Mouse (Mus musculus) left cerebral cortex, adult 2 months (tissue): ENCODE measurements around the gene Fam83f. TPM values are rescaled to one million over a fixed set of nuclear protein-coding genes. Genes with fewer than 3 reads are reported as not detected.

Experiments used
- DNase-seq, 2 experiments: peaks; one replicate each; pipeline ENCODE4 v3.0.0; 2021 to 2022; ENCODE audit warnings: low spot score in 2 of 2, mixed read lengths in 1 of 2; ENCODE audit errors: extremely low spot score in 1 of 2
- H3K27ac ChIP-seq: fragments of 200-600 bp; 2 replicates; pipeline ENCODE4 v1.8.1; 2022
- H3K4me3 ChIP-seq: fragments of 200-600 bp; 2 replicates; pipeline ENCODE4 v1.8.1; 2022
- CTCF ChIP-seq: fragments of 200-600 bp; IDR thresholded peaks from 2 replicates; pipeline ENCODE4 v1.8.1; 2022; ENCODE audit warnings: antibody characterized with exemption, mild to moderate bottlenecking, moderate library complexity
- intact Hi-C: fragments of 180-260 bp; cut with DNase I; formaldehyde crosslinking; loops from one replicate; pipeline ENCODE4 v1.15.1; 2025
- total RNA-seq, 2 experiments: library from RNA; stranded (reverse); gene quantifications; 2 replicates each; pipeline ENCODE4 v1.2.3; 2021

The Fam83f gene
- total RNA-seq, 2 experiments from 2014 or later = 0.26 to 0.54 TPM

GRCm38 (mm10) chr15:80710608-80711363 is 39.1 kb downstream of the Fam83f start, which contains the start of gene Tnrc6b:
Tnrc6b (plus strand) TSS chr15:80711313.
- peak; percentile 98 for DNase-seq
- intact Hi-C loops = loop anchor here (2.0 kb wide), 1 partner anchor 88 kb away; no protein-coding TSS in a partner anchor
- no peak for TF ChIP-seq CTCF
- peak within 1 kb of the TSS; percentile 100 for H3K27ac ChIP-seq
- peak within 1 kb of the TSS; percentile 100 for H3K4me3 ChIP-seq

DNA sequence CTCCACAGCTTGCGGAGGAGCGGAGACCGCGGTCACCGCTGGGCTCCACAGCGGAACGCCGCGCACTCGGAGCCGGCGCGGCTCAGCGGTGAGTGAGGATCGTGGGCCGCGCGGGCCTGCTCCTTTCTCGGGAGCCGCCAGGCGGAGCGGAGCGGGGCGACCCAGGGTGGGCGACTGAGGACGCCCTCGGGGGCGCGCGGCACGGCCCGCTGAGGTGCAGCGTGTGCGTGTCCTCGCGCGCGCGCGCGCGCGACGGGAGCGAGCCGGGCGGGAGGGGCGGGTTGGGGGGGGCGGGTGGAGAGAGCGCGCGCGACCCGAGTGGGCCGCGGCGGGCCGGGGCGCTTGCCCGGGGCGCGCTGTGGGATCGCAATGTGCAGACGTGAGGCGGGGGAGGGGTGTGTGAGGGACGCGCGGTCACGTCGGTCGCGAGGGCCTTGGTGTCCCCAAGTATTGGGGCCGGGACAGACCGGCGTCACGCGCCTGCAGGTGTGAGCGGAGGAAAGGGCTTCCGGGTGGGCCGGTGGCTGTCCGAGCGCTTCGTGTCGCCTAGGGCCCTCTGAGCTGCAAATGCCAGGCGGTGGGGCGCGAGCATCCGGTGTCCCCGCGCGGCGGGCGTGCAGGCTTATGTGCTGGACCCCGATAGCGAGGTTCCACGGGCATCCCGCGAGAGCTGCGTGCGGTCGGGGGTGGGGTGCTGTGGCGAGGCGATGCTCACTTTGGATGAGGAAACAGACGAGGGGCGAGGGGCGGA is 39.9 kb downstream of the Fam83f start:
- peak overlapping the region; percentile 100 for H3K4me3 ChIP-seq
- peak; percentile 57 to 63 for DNase-seq
- H3K27ac ChIP-seq = peak overlapping the region; percentile 100
- intact Hi-C loops = loop anchor here (2.0 kb wide), 1 partner anchor 87 kb away; no protein-coding TSS in a partner anchor
- TF ChIP-seq CTCF = no peak; the same call in 1 of the 2 replicates

DNA sequence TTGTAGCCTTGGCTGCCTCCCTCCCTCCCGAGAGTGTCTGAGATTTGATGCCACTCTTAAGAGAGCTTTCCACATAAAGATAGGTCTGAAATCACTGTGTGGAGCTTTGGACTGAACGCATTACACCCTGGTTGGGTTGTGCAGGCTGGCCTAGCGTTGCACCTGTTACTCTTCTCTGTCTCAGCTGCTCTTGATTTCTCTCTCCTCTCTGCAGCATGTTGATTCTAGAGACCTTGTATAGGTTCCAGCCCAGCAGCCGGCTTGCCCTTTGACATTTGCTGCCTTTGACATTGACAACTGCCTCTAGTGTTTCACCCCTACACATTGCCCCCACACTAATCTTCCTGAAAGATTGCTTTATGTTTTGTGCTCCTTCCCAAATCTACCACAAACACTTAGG is 42.7 kb downstream of the Fam83f start:
- no peak for TF ChIP-seq CTCF
- intact Hi-C loops = no loop called here
- Histone ChIP-seq H3K27ac (no peak overlapping the region), H3K4me3 (no peak overlapping the region)
- no peak for DNase-seq

DNA sequence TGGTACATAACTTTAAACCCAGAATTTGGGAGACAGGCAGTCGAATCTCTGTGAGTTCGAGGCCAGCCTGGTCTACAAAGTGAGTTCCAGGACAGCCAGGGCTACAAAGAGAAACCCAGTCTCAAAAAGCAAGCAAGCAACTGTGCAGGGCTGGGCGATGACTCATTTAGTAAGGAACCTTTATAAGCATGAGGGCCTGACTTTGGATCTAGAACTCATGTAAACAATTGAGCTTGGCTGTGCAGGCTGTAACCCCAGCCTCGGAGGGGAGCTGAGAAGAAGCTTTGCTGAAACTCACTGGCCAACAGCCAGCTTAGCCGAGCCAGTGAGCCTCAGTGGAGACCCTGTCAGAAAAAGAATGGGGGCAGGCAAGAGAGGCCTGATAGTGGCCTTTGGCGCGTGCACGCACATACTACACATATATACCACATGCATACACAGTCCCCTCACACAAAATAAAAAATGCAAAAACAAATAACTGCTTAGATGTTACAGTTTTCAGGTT is 45.0 kb downstream of the Fam83f start:
- intact Hi-C loops = no loop called here
- TF ChIP-seq CTCF = no peak
- no peak overlapping the region for H3K27ac ChIP-seq
- DNase-seq = no peak
- no peak overlapping the region for H3K4me3 ChIP-seq

GRCm38 (mm10) chr15:80717431-80717830 is 45.8 kb downstream of the Fam83f start:
- DNase-seq = no peak
- intact Hi-C loops = no loop called here
- no peak overlapping the region for H3K27ac ChIP-seq
- H3K4me3 ChIP-seq = no peak overlapping the region
- no peak for TF ChIP-seq CTCF

DNA sequence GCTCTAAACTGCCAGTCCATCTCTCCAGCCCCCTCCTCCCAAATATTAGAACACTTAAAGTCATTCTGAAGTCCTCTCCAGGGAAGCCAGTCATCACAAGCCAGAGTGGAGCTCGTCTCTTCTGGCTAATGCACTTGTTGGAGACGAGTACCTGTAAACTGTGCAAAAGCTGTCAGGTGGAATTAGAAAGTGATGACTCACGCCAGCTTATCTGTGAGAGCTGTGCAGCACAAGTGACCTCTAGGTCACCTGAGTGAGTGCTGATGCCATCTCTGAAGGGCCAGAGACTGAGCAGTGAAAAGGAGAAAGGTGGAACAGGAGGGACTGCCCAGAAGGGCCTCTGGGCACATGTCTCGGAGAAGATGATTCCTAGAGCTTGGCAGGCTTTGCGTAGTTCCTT is 48.6 kb downstream of the Fam83f start:
- intact Hi-C loops = no loop called here
- TF ChIP-seq CTCF = no peak
- no peak for DNase-seq
- H3K27ac ChIP-seq = no peak overlapping the region
- H3K4me3 ChIP-seq = no peak overlapping the region

DNA sequence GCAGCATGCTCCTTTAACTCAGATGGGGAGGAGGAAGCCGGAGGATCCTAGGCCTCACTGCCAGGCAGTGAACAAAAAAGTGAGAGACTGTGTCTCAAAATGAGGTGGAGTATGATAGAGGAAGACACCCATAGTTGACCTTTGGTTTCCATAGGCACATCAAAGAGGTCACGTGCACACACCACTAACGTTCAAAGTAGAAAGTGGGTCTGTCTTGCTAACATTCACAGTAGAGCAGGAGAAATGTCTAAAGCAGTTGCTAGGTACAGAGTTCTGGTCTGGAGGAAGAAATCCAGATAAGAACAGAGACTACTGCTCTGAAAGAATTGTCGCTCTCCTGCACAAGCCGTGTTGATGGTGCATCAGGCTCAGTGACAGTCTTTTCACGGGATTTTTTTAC is 50.2 kb downstream of the Fam83f start:
- DNase-seq = no peak
- no peak overlapping the region for H3K4me3 ChIP-seq
- no peak for TF ChIP-seq CTCF
- intact Hi-C loops = no loop called here
- H3K27ac ChIP-seq = no peak overlapping the region

DNA sequence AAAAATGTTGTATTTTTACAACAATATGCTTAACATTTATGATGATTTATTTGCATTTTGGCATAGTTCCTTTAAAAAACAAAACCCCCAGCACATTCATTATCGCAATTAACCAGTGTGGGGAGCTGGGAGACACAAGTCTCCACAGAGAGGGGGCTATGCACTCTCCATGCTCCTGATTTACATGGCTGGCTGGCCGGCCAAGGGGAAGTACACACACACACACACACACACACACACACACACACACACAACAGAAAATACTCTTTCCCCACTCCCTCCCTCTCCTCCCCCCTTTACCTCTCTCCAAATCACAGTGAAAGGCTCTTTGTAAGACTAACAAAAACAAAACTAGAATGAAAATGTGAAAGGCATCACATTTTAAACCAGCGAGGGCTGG is 50.7 kb downstream of the Fam83f start:
- intact Hi-C loops = no loop called here
- no peak overlapping the region for H3K4me3 ChIP-seq
- H3K27ac ChIP-seq = no peak overlapping the region
- DNase-seq = no peak
- no peak for TF ChIP-seq CTCF

DNA sequence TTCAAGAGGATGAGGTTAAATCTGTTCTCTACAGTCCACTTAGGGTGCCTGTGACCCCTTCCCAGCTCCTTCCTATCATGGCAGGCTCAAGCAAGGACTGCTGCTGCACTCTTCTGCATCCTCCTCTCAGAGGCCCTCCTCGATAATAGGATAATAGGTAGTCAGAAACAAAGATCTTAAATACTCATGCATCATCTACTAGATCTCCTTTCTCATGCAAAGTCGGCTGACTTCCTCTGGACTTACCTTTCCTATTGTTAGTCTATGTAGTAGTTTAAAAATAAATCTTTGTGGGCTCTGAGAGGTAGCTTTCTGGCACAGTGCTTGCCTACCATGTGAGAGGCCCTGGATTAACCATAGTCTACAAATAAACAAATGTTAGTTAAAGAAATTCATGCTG is 57.8 kb downstream of the Fam83f start:
- DNase-seq = no peak
- TF ChIP-seq CTCF = no peak
- no peak overlapping the region for H3K4me3 ChIP-seq
- intact Hi-C loops = no loop called here
- no peak overlapping the region for H3K27ac ChIP-seq

DNA sequence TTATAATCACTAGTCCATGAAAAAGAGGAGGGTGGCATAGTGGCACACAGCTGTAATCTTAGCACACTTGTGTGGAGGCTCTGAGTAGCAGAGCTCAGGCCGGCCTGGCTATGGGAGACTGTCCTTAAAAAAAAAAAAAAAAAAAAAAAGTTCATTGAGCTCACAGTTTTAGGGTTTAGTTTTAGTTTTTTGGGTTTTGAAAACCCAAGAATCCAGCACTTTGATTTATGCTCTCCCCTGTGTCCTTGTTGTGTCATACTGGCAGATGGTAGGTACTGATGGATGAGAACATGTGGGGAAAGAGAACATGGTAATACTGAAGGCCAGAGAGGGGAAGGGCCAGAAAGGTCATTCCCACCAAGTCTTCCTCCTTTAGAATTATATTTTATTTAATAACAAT is 59.4 kb downstream of the Fam83f start:
- no peak overlapping the region for H3K27ac ChIP-seq
- TF ChIP-seq CTCF = no peak
- intact Hi-C loops = no loop called here
- H3K4me3 ChIP-seq = no peak overlapping the region
- no peak for DNase-seq

GRCm38 (mm10) chr15:80731511-80731910 is 59.9 kb downstream of the Fam83f start:
- H3K27ac ChIP-seq = no peak overlapping the region
- no peak overlapping the region for H3K4me3 ChIP-seq
- no peak for DNase-seq
- intact Hi-C loops = no loop called here
- TF ChIP-seq CTCF = no peak

DNA sequence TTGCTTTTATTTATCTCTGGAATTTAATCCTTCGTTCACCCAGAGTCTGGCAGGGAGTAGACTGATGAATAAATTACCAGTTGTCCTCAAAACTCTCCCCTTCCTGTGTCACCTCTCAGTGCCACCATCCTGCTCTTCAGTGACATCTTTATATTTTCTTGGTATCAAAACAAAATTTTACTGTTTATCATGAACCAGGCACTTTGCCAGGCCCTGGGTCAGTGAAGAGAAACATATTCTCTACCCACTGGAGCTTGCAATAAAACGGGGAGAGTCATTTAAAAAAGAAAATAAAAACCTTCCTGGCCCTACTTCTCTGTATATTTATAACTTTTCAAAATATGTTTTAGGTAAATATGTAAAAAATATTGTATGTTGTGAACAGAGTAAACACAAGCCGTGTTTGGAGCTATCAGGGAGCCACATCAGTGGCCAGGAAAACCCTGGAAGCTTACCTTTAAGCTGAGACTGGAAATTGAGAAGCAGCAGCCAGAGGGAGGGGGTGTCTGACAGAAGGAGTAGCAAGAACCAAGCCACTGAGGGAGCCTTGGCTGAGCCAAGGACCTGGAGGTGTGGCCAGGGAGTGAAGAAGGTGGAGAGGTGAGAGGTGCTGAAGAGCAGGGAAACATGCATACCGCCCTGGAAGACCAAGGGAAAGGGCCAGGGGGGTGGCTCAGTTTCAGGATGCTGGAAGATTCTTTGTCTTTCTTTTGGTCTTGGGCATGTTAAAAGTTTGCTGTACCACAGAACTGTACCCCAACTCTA is 60.8 kb downstream of the Fam83f start:
- intact Hi-C loops = no loop called here
- DNase-seq = no peak
- TF ChIP-seq CTCF = no peak
- Histone ChIP-seq H3K4me3 (no peak overlapping the region), H3K27ac (no peak overlapping the region)
